Mouse (Mus musculus) small intestine, adult 2 months (tissue): Measurements from ENCODE around the gene Ehbp1. TPM values are rescaled to one million over a fixed set of nuclear protein-coding genes. Genes with fewer than 3 reads are reported as not detected.

Experiments
- H3K27ac ChIP-seq: fragments of 200-500 bp; 2 replicates; pipeline ENCODE4 v1.5.1; 2012; ENCODE audit warnings: low read depth, low read length, control low read depth, inconsistent platforms; ENCODE audit not compliant: insufficient read depth
- H3K27me3 ChIP-seq: fragments of 200-500 bp; 2 replicates; pipeline ENCODE4 v1.6.1; 2012; ENCODE audit warnings: mild to moderate bottlenecking, moderate library complexity, low read length, inconsistent platforms; ENCODE audit not compliant: control insufficient read depth, insufficient read depth
- H3K36me3 ChIP-seq: fragments of 200-500 bp; 2 replicates; pipeline ENCODE4 v1.6.1; 2012; ENCODE audit warnings: mild to moderate bottlenecking, low read length, control low read depth, inconsistent platforms; ENCODE audit not compliant: control insufficient read depth, insufficient read depth
- H3K4me1 ChIP-seq: fragments of 200-500 bp; 2 replicates; pipeline ENCODE4 v1.6.1; 2012; ENCODE audit warnings: low read length, inconsistent platforms, mixed read lengths; ENCODE audit not compliant: control insufficient read depth, insufficient read depth, insufficient read length
- H3K4me3 ChIP-seq: fragments of 200-500 bp; 2 replicates; pipeline ENCODE4 v1.5.1; 2012; ENCODE audit warnings: low read depth, mild to moderate bottlenecking, control low read depth, inconsistent platforms, low read length, moderate library complexity
- CTCF ChIP-seq: fragments of 200-500 bp; IDR thresholded peaks from 2 replicates; pipeline ENCODE4 v1.5.1; 2012; ENCODE audit warnings: low read depth, mild to moderate bottlenecking, control low read depth, inconsistent platforms, low read length, moderate library complexity, mixed read lengths; ENCODE audit not compliant: insufficient replicate concordance, insufficient read length; ENCODE audit errors: extremely low read depth
- POLR2A ChIP-seq: fragments of 200-500 bp; IDR thresholded peaks from 2 replicates; pipeline ENCODE4 v1.6.1; 2012; ENCODE audit warnings: low read depth, mild to moderate bottlenecking, control low read depth, inconsistent platforms, low read length, moderate library complexity
- WGBS: fragments of 180-500 bp; shearing (Covaris S2); methylation state at CpG from one replicate; pipeline ENCODE4 v1.1.7; 2018; 5-methylcytosine and 5-hydroxymethylcytosine counted together
- polyA plus RNA-seq: library from polyadenylated mRNA; depleted of rRNA; stranded (reverse); fragments of >200 nt; gene quantifications from 2 replicates; pipeline ENCODE4 v1.2.3, GENCODE M21; 2012

Ehbp1 gene
- polyA plus RNA-seq, 1 experiment: 0.70 TPM

DNA sequence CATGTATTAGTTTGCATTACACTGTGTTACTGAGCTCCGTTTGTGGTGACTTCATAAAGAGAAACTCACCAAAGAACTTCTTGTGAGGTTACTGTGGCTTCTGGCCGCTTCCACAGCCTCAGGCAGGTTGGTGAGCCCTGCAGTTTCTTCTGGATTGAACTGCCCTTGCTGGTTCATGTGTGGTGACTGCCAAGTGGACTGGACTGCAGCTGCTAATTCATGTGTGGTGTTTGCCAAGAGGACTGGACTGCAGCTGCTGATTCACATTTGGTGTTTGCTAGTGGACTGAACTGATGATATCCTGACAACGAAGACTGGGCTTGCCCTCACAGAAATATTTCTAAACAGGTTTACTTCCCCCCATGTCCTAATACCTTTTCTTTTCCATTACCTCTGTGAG is 65.4 kb downstream of the Ehbp1 start:
- Histone ChIP-seq H3K4me3 (no peak overlapping the region), H3K4me1 (peaks cover 7% of the 10 kb centered on the region; the same call in 1 of the 2 replicates), H3K36me3 (peaks cover 7% of the 10 kb centered on the region; the same call in 1 of the 2 replicates), H3K27me3 (no peaks in the 10 kb centered on the region), H3K27ac (no peak overlapping the region)
- no peak for TF ChIP-seq POLR2A
- WGBS: 96% methylated on average over 3 of the region's 3 CpGs

DNA sequence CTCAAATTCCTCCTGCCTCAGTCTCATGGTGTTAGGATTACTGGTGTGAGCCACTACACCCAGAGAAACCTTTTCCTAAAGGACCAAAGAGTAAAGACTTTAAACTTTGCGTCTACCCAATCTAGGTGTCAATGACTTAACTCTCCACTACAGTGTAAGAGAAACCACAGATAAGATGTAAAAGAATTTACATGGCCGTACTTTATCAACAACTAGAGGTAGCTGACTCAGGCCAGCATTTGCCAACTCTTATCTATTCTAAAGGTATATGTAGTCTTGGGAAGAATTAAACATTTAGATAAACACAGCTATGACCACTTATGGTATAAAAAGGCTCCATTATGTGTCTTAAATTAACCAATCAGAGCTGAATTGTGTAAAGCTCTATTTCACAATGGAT is 67.9 kb downstream of the Ehbp1 start:
- no peak overlapping the region for H3K4me3 ChIP-seq
- H3K27ac ChIP-seq: no peak overlapping the region
- H3K27me3 ChIP-seq: no peaks in the 10 kb centered on the region
- peaks cover 13% of the 10 kb centered on the region; the same call in 1 of the 2 replicates for H3K4me1 ChIP-seq
- H3K36me3 ChIP-seq: peaks cover 6% of the 10 kb centered on the region; the same call in 1 of the 2 replicates
- WGBS: 45% methylated on average over 2 of the region's 2 CpGs
- TF ChIP-seq CTCF (no peak), POLR2A (no peak)

- H3K4me3 ChIP-seq: no peak overlapping the region
- TF ChIP-seq CTCF (no peak), POLR2A (no peak)
- H3K27ac ChIP-seq: peak overlapping the region; percentile 63
- peaks cover 6% of the 10 kb centered on the region; the same call in 1 of the 2 replicates for H3K36me3 ChIP-seq
- H3K27me3 ChIP-seq: no peaks in the 10 kb centered on the region
- peaks cover 13% of the 10 kb centered on the region; the same call in 1 of the 2 replicates for H3K4me1 ChIP-seq
- 76% methylated on average over 7 of the region's 7 CpGs for WGBS
These were observed 68.7 kb downstream of the Ehbp1 start for GRCm38 (mm10) chr11:22273378-22273777.

DNA sequence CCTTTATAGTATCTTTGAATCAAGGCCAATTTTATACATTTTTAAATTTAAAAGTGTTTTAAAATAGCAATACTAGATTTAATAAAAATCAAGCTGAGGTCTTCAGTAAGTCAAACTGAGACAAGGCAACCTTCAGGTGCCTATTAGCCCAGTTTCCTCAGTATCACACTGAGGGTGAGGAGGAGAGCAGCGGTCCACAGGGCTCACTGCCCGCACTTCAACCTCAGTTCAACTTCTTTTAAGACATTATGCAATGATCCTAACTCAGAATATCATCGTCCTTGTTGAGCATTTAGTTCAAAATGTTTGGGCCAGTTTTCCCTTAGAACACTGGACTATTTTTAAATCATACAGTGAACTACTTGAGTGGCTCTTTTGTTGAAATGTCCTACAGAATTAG is 70.2 kb downstream of the Ehbp1 start:
- H3K27ac ChIP-seq: no peak overlapping the region
- WGBS: 92% methylated on average over 3 of the region's 3 CpGs
- peaks cover 13% of the 10 kb centered on the region; the same call in 1 of the 2 replicates for H3K4me1 ChIP-seq
- H3K36me3 ChIP-seq: peaks cover 4% of the 10 kb centered on the region; the same call in 1 of the 2 replicates
- H3K27me3 ChIP-seq: no peaks in the 10 kb centered on the region
- H3K4me3 ChIP-seq: no peak overlapping the region
- TF ChIP-seq POLR2A (no peak), CTCF (no peak)

- no peaks in the 10 kb centered on the region for H3K27me3 ChIP-seq
- H3K36me3 ChIP-seq: no peaks in the 10 kb centered on the region
- WGBS: 30% methylated on average over 4 of the region's 4 CpGs
- no peak overlapping the region for H3K27ac ChIP-seq
- no peak overlapping the region for H3K4me3 ChIP-seq
- TF ChIP-seq CTCF (no peak), POLR2A (no peak)
- H3K4me1 ChIP-seq: peaks cover 12% of the 10 kb centered on the region; the same call in 1 of the 2 replicates
These were observed 72.4 kb downstream of the Ehbp1 start for GRCm38 (mm10) chr11:22269643-22270042.

DNA sequence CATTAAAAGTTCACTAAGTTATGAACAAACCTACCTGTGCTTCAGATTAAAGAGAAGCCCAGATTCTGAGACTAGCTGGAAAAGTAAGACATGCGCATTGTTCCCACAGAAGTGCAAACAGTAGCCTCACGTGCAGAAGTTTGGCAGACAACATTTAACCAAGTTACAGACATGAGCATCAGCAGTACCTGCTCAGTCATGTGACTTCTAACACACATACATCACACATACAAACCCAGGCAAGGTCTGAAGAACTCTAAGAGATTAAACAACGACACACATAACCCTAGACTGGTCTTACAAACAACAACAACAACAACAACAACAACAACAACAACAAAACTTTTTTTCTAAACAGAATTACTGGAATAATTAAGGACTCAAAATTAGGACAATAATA is 72.9 kb downstream of the Ehbp1 start:
- 58% methylated on average over 3 of the region's 3 CpGs for WGBS
- TF ChIP-seq CTCF: no peak
- no peak for TF ChIP-seq POLR2A

DNA sequence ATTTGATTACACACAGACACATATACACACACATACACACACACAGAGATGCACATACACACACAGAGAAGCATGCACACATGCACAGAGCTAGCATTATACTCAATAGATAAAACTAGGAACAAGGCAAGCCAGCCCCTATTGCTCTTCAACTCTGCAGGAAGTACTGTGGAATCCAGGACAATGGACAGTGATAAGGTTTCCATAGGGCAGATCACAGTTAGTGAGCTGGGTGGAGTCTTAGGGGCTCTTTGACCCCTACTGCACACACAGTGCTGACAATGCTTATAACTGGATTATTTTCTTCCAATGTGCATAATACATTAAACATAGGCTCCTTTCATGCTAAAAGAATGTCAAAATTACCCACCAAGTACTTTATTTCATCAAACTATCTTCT is 75.1 kb downstream of the Ehbp1 start:
- H3K4me1 ChIP-seq: peaks cover 9% of the 10 kb centered on the region; the same call in 1 of the 2 replicates
- no peak for TF ChIP-seq POLR2A
- TF ChIP-seq CTCF: no peak
- no peak overlapping the region for H3K27ac ChIP-seq
- no peaks in the 10 kb centered on the region for H3K27me3 ChIP-seq
- no peaks in the 10 kb centered on the region for H3K36me3 ChIP-seq
- no peak overlapping the region for H3K4me3 ChIP-seq

More for the DNA sequence above, 72.9 kb downstream of the Ehbp1 start:
- Histone ChIP-seq H3K27ac (no peak overlapping the region), H3K36me3 (no peaks in the 10 kb centered on the region), H3K27me3 (no peaks in the 10 kb centered on the region), H3K4me1 (peaks cover 12% of the 10 kb centered on the region; the same call in 1 of the 2 replicates), H3K4me3 (no peak overlapping the region)
